Mouse (Mus musculus) neural tube, embryonic 12.5 days (tissue): ENCODE measurements around the gene Klrb1f. TPM values are rescaled to one million over a fixed set of nuclear protein-coding genes. Genes with fewer than 3 reads are reported as not detected.
"Not testable (repeated sequence)": the region's sequence is repeated elsewhere in the genome, so short reads cannot be mapped to it uniquely, and the experiment has no call there.

Experiments
- ATAC-seq: fragments of 200-750 bp; cut with Nextera tagmentation; 2 replicates; pipeline ENCODE4 v1.8.0; 2017; ENCODE audit warnings: low read depth, mild to moderate bottlenecking, moderate TSS enrichment, moderate library complexity; ENCODE audit not compliant: low FRiP score
- H3K27ac ChIP-seq: fragments of 300-500 bp; sonication (generic); 2 replicates; pipeline ENCODE4 v1.5.1; 2016
- H3K27me3 ChIP-seq: fragments of 300-500 bp; sonication (generic); replicated peaks from 2 replicates; pipeline ENCODE4 v1.6.1; 2016; ENCODE audit warnings: mild to moderate bottlenecking
- H3K36me3 ChIP-seq: fragments of 300-500 bp; sonication (generic); 2 replicates; pipeline ENCODE4 v1.6.1; 2016; ENCODE audit warnings: mild to moderate bottlenecking
- H3K4me1 ChIP-seq: fragments of 300-500 bp; sonication (generic); 2 replicates; pipeline ENCODE4 v1.6.1; 2016
- H3K4me2 ChIP-seq: fragments of 300-500 bp; sonication (generic); replicated peaks from 2 replicates; pipeline ENCODE4 v1.6.1; 2016; ENCODE audit warnings: mild to moderate bottlenecking
- H3K4me3 ChIP-seq: fragments of 300-500 bp; sonication (generic); 2 replicates; pipeline ENCODE4 v1.5.1; 2016
- H3K9ac ChIP-seq: fragments of 300-500 bp; sonication (generic); 2 replicates; pipeline ENCODE4 v1.6.1; 2016; ENCODE audit warnings: mild to moderate bottlenecking
- H3K9me3 ChIP-seq: fragments of 300-500 bp; sonication (generic); 2 replicates; pipeline ENCODE4 v1.6.1; 2016; ENCODE audit warnings: mild to moderate bottlenecking
- WGBS: fragments of 180-500 bp; shearing (Covaris S2); methylation state at CpG from one replicate; pipeline ENCODE4 v1.1.7; 2016; 5-methylcytosine and 5-hydroxymethylcytosine counted together
- polyA plus RNA-seq: library from polyadenylated mRNA; unstranded; fragments of >200 nt; fragmentation: Nextera tagmentation; extraction: Ambion mirVana; gene quantifications from 2 replicates; pipeline ENCODE4 v1.2.1, GENCODE M21; 2016

The Klrb1f gene
- polyA plus RNA-seq, 1 experiment from 2014 or later, result 0.51 TPM

- H3K27ac ChIP-seq, H3K4me3 ChIP-seq, H3K4me1 ChIP-seq, H3K4me2 ChIP-seq, ATAC-seq, H3K9me3 ChIP-seq, H3K36me3 ChIP-seq, H3K27me3 ChIP-seq, H3K9ac ChIP-seq: not testable (repeated sequence)
- 73% methylated on average over 1 of the region's 1 CpGs for WGBS
Measured at GRCm38 (mm10) chr6:129100794-129101193, 55.1 kb downstream of the Klrb1f start, which contains the start of gene Clec2e. Gene Clec2e, minus strand, starts transcription at chr6:129100913.

- Histone ChIP-seq H3K4me3 (no peak overlapping the region), H3K9me3 (no peaks in the 10 kb centered on the region), H3K27me3 (no peaks in the 10 kb centered on the region), H3K9ac (no peak overlapping the region), H3K4me2 (no peak overlapping the region), H3K27ac (no peak overlapping the region), H3K4me1 (no peaks in the 10 kb centered on the region), H3K36me3 (no peaks in the 10 kb centered on the region)
- ATAC-seq, result no peak
- 86% methylated on average over 1 of the region's 1 CpGs for WGBS
Measured at GRCm38 (mm10) chr6:129101604-129102003, 55.9 kb downstream of the Klrb1f start.

GRCm38 (mm10) chr6:129102858-129103555 lies 57.3 kb downstream of the Klrb1f start:
- ATAC-seq, result no peak
- Histone ChIP-seq H3K9me3 (no peaks in the 10 kb centered on the region), H3K4me1 (no peaks in the 10 kb centered on the region), H3K27ac (no peak overlapping the region), H3K9ac (no peak overlapping the region), H3K4me2 (no peak overlapping the region), H3K36me3 (no peaks in the 10 kb centered on the region), H3K27me3 (no peaks in the 10 kb centered on the region), H3K4me3 (no peak overlapping the region)
- 85% methylated on average over 4 of the region's 4 CpGs for whole genome bisulfite sequencing

Other genes starting within 250 kb of the Klrb1f start
- gene Gm44511, start 219.6 kb upstream of the Klrb1f start, polyA plus RNA-seq, result not detected in 2 replicates
- gene Klrb1b, start 219.6 kb upstream of the Klrb1f start, polyA plus RNA-seq, result not detected in 2 replicates
- gene Clec2i, start 158.3 kb upstream of the Klrb1f start, polyA plus RNA-seq, result not detected in 2 replicates
- gene BC035044, start 154.8 kb upstream of the Klrb1f start, polyA plus RNA-seq, result 0.80 and 1.1 TPM in 2 replicates
- not detected in 2 replicates for gene Clec2g, start 111.5 kb upstream of the Klrb1f start, polyA plus RNA-seq
- not detected in 2 replicates for gene Clec2e, start 55.0 kb downstream of the Klrb1f start, polyA plus RNA-seq
- not detected in 2 replicates for gene Clec2d, start 134.7 kb downstream of the Klrb1f start, polyA plus RNA-seq
- not detected in 2 replicates for gene Cd69, start 229.5 kb downstream of the Klrb1f start, polyA plus RNA-seq